Mouse (Mus musculus) midbrain, postnatal 0 days (tissue): Measurements from ENCODE around the gene Ttc30a1. TPM values are rescaled to one million over a fixed set of nuclear protein-coding genes. Genes with fewer than 3 reads are reported as not detected.
"Not testable (repeated sequence)": the region's sequence is repeated elsewhere in the genome, so short reads cannot be mapped to it uniquely, and the experiment has no call there.

Experiments used
- ATAC-seq: fragments of 200-750 bp; cut with Nextera tagmentation; 2 replicates; pipeline ENCODE4 v1.8.0; 2017; ENCODE audit warnings: moderate number of reproducible peaks, mild to moderate bottlenecking, moderate TSS enrichment, moderate library complexity; ENCODE audit not compliant: low FRiP score
- DNase-seq: peaks from one replicate; pipeline ENCODE4 v3.0.0-alpha.2; 2015; ENCODE audit warnings: low spot score
- H3K27ac ChIP-seq: fragments of 300-500 bp; sonication (generic); 2 replicates; pipeline ENCODE4 v1.5.1; 2014; ENCODE audit warnings: low read depth, mild to moderate bottlenecking, low read length, mixed read lengths
- H3K27me3 ChIP-seq: fragments of 300-500 bp; sonication (generic); 2 replicates; pipeline ENCODE4 v1.6.1; 2014; ENCODE audit warnings: low read length, control low read depth, mixed read lengths; ENCODE audit not compliant: insufficient read depth
- H3K36me3 ChIP-seq: fragments of 300-500 bp; sonication (generic); 2 replicates; pipeline ENCODE4 v1.6.1; 2014; ENCODE audit warnings: low read length, control low read depth, mixed read lengths; ENCODE audit not compliant: insufficient read depth
- H3K4me1 ChIP-seq: fragments of 300-500 bp; sonication (generic); 2 replicates; pipeline ENCODE4 v1.6.1; 2014; ENCODE audit warnings: mild to moderate bottlenecking, control low read depth, antibody characterized with exemption, low read length, mixed read lengths; ENCODE audit not compliant: insufficient read depth
- H3K4me2 ChIP-seq: fragments of 300-500 bp; sonication (generic); 2 replicates; pipeline ENCODE4 v1.6.1; 2014; ENCODE audit warnings: low read depth, mild to moderate bottlenecking, low read length, mixed read lengths; ENCODE audit not compliant: poor library complexity, severe bottlenecking
- H3K4me3 ChIP-seq: fragments of 300-500 bp; sonication (generic); 2 replicates; pipeline ENCODE4 v1.5.1; 2014; ENCODE audit warnings: low read depth, mild to moderate bottlenecking, low read length, moderate library complexity
- H3K9ac ChIP-seq: fragments of 300-500 bp; sonication (generic); replicated peaks from 2 replicates; pipeline ENCODE4 v1.6.1; 2014; ENCODE audit warnings: mild to moderate bottlenecking, low read length, moderate library complexity, mixed read lengths; ENCODE audit not compliant: poor library complexity, severe bottlenecking
- H3K9me3 ChIP-seq: fragments of 300-500 bp; sonication (generic); 2 replicates; pipeline ENCODE4 v1.6.1; 2016; ENCODE audit warnings: low read length, control low read depth
- CTCF ChIP-seq: IDR thresholded peaks from 2 replicates; pipeline ENCODE4 v1.5.1; 2016; ENCODE audit warnings: antibody characterized with exemption, mild to moderate bottlenecking
- WGBS: fragments of 180-500 bp; shearing (Covaris S2); extraction: QIAGEN DNeasy Blood & Tissue Kit; methylation state at CpG from one replicate; pipeline ENCODE4 v1.1.7; 2014; 5-methylcytosine and 5-hydroxymethylcytosine counted together
- polyA plus RNA-seq: library from polyadenylated mRNA; unstranded; fragments of >200 nt; fragmentation: Nextera tagmentation; extraction: Ambion mirVana; gene quantifications from 2 replicates; pipeline ENCODE4 v1.2.1, GENCODE M21; 2015
- total RNA-seq: library from RNA; depleted of rRNA; stranded (reverse); fragments of >200 nt; gene quantifications from 2 replicates; pipeline ENCODE4 v1.2.3, GENCODE M21; 2014

The Ttc30a1 gene
- total and polyA plus RNA-seq, 2 experiments from 2014 or later = 5.2 to 12.7 TPM

- Histone ChIP-seq H3K27ac (peak overlapping the region; percentile 77), H3K27me3 (no peaks in the 10 kb centered on the region), H3K4me1 (no peaks in the 10 kb centered on the region), H3K4me2 (peak overlapping the region; percentile 35; the same call in 1 of the 2 replicates), H3K4me3 (no peak overlapping the region), H3K9me3 (no peaks in the 10 kb centered on the region), H3K36me3 (no peaks in the 10 kb centered on the region), H3K9ac (peak overlapping the region; percentile 14; the same call in 1 of the 2 replicates)
- ATAC-seq = peak; percentile 53
- DNase-seq = peak; percentile 66
- no peak for TF ChIP-seq CTCF
- WGBS = 22% methylated on average over 4 of the region's 4 CpGs
Observed at GRCm38 (mm10) chr2:75988378-75988777, 6.6 kb upstream of the Ttc30a1 start.

- DNase-seq = no peak
- no peak overlapping the region for H3K4me2 ChIP-seq
- no peaks in the 10 kb centered on the region for H3K9me3 ChIP-seq
- ATAC-seq = no peak
- 62% methylated on average over 9 of the region's 9 CpGs for WGBS
- no peaks in the 10 kb centered on the region for H3K36me3 ChIP-seq
- no peak for TF ChIP-seq CTCF
- H3K27ac ChIP-seq = peak overlapping the region; percentile 77
- no peak overlapping the region for H3K9ac ChIP-seq
- no peaks in the 10 kb centered on the region for H3K4me1 ChIP-seq
- H3K27me3 ChIP-seq = no peaks in the 10 kb centered on the region
- no peak overlapping the region for H3K4me3 ChIP-seq
Observed at GRCm38 (mm10) chr2:75987739-75988138, 6.0 kb upstream of the Ttc30a1 start.

- Histone ChIP-seq H3K4me2 (no peak overlapping the region), H3K27ac (peak overlapping the region; percentile 43; the same call in 1 of the 2 replicates)
- 4% methylated on average over 2 of the region's 2 CpGs for WGBS
Observed at GRCm38 (mm10) chr2:75985124-75985523, 3.4 kb upstream of the Ttc30a1 start.

GRCm38 (mm10) chr2:75983847-75984246 lies 2.1 kb upstream of the Ttc30a1 start:
- ATAC-seq (no peak), DNase-seq (peak; percentile 60)
- no peak overlapping the region for H3K27ac ChIP-seq
- no peak overlapping the region for H3K4me3 ChIP-seq
- H3K4me2 ChIP-seq = no peak overlapping the region
- no peak for TF ChIP-seq CTCF
- 73% methylated on average over 3 of the region's 3 CpGs for WGBS
- H3K27me3 ChIP-seq = no peaks in the 10 kb centered on the region
- no peaks in the 10 kb centered on the region for H3K36me3 ChIP-seq
- no peaks in the 10 kb centered on the region for H3K4me1 ChIP-seq
- no peak overlapping the region for H3K9ac ChIP-seq
- no peaks in the 10 kb centered on the region for H3K9me3 ChIP-seq

More at GRCm38 (mm10) chr2:75985124-75985523, 3.4 kb upstream of the Ttc30a1 start:
- peak; percentile 100 for TF ChIP-seq CTCF
- Histone ChIP-seq H3K4me3 (no peak overlapping the region), H3K27me3 (no peaks in the 10 kb centered on the region), H3K9me3 (no peaks in the 10 kb centered on the region), H3K36me3 (no peaks in the 10 kb centered on the region), H3K9ac (no peak overlapping the region), H3K4me1 (no peaks in the 10 kb centered on the region)
- ATAC-seq = peak; percentile 41; the same call in 1 of the 2 replicates
- DNase-seq = peak; percentile 94

- ATAC-seq (no peak), DNase-seq (no peak)
- Histone ChIP-seq H3K4me1 (no peaks in the 10 kb centered on the region), H3K4me2 (no peak overlapping the region), H3K4me3 (no peak overlapping the region), H3K36me3 (no peaks in the 10 kb centered on the region), H3K27me3 (no peaks in the 10 kb centered on the region), H3K9me3 (no peaks in the 10 kb centered on the region), H3K9ac (no peak overlapping the region), H3K27ac (no peak overlapping the region)
- WGBS = 94% methylated on average over 3 of the region's 3 CpGs
- no peak for TF ChIP-seq CTCF
Observed at GRCm38 (mm10) chr2:75983091-75983490, 1.3 kb upstream of the Ttc30a1 start.

GRCm38 (mm10) chr2:75982626-75983025 lies 859 bp upstream of the Ttc30a1 start:
- Histone ChIP-seq H3K27me3 (no peaks in the 10 kb centered on the region), H3K4me3 (no peak overlapping the region), H3K9me3 (no peaks in the 10 kb centered on the region), H3K36me3 (no peaks in the 10 kb centered on the region), H3K4me2 (no peak overlapping the region), H3K4me1 (no peaks in the 10 kb centered on the region), H3K9ac (no peak overlapping the region), H3K27ac (no peak overlapping the region)
- TF ChIP-seq CTCF = peak; percentile 35; the same call in 1 of the 2 replicates
- DNase-seq (no peak), ATAC-seq (no peak)
- 95% methylated on average over 4 of the region's 4 CpGs for WGBS

GRCm38 (mm10) chr2:75980933-75981439 lies 781 bp downstream of the Ttc30a1 start:
- not testable (repeated sequence) for H3K36me3 ChIP-seq, DNase-seq, H3K9me3 ChIP-seq, ATAC-seq, H3K9ac ChIP-seq, H3K4me1 ChIP-seq, H3K27me3 ChIP-seq, H3K27ac ChIP-seq
- peak overlapping the region; percentile 42; the same call in 1 of the 2 replicates for H3K4me3 ChIP-seq
- peak overlapping the region; percentile 52 for H3K4me2 ChIP-seq
- 99% methylated on average over 13 of the region's 13 CpGs for WGBS

GRCm38 (mm10) chr2:75977752-75978368 lies 3.9 kb downstream of the Ttc30a1 start, which contains the start of gene Ttc30a2:
Ttc30a2 (minus strand) TSS chr2:75978170.
- not testable (repeated sequence) for H3K36me3 ChIP-seq, H3K27ac ChIP-seq, H3K9ac ChIP-seq, H3K4me3 ChIP-seq, H3K27me3 ChIP-seq, H3K9me3 ChIP-seq, H3K4me2 ChIP-seq, ATAC-seq, H3K4me1 ChIP-seq
- WGBS = 27% methylated on average over 15 of the region's 24 CpGs
- DNase-seq = peak; percentile 68
